Mouse (Mus musculus): ENCODE results near the gene Nyap2.
"Not testable (repeated sequence)": the region's sequence is repeated elsewhere in the genome, so short reads cannot be mapped to it uniquely, and the experiment has no call there.

The Nyap2 gene

GRCm38 (mm10) chr1:81172703-81173102 lies 96.0 kb downstream of the Nyap2 start:
- in situ Hi-C loops (cut with MboI; ENCODE audit: low pct_unique_long_range_greater_than_20kb in 1 of 2, low sequenced_read_pairs in 2 of 2, unreplicated experiment in 1 of 2) = no loop called here

GRCm38 (mm10) chr1:81173303-81173702 lies 96.6 kb downstream of the Nyap2 start:
- in situ Hi-C loops (cut with MboI; ENCODE audit: low pct_unique_long_range_greater_than_20kb in 1 of 2, low sequenced_read_pairs in 2 of 2, unreplicated experiment in 1 of 2) = no loop called here

- in situ Hi-C loops (cut with MboI; ENCODE audit: low pct_unique_long_range_greater_than_20kb in 1 of 2, low sequenced_read_pairs in 2 of 2, unreplicated experiment in 1 of 2) = no loop called here
These were observed 103.0 kb downstream of the Nyap2 start for GRCm38 (mm10) chr1:81179725-81180124.

DNA sequence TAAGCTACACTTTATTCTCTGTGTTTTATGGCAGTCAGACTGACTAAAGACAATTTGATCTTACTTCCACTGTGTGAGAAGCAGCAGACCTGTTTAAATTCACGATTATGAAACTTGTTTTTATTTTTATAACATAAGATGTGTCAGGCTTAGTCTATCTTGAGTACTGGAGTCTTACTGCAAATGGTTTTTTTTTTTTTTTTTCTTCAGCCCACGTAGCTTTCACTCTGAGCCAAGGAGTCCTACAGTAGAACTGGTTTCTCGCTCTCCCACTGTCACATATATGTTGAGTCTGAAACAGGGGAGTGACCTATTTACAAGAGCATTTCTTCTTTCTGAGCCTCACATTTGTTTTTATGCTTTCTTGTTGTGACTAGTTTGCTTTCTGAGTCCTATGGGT lies 103.9 kb downstream of the Nyap2 start:
- in situ Hi-C loops (cut with MboI; ENCODE audit: low pct_unique_long_range_greater_than_20kb in 1 of 2, low sequenced_read_pairs in 2 of 2, unreplicated experiment in 1 of 2) = no loop called here

DNA sequence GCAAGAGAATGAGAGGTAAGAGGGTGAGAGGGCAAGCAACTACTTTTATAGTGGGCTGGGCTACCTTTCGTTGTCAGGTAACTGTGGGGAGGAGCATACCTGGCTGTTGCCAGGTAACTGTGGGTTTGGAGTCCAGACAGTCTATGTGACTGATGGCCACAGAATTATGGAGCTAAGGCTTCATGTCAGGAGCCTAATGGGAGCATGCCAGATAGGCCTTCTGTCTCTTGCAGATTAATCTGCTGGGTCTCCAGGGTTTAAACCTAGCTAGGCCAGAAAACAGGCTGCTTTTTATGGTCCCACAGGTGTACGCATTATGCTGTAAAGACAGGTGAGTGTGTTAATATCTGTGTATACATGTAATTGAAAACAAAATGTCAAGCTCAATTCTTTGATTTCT lies 132.8 kb downstream of the Nyap2 start:
- in situ Hi-C loops (cut with MboI; ENCODE audit: low pct_unique_long_range_greater_than_20kb in 1 of 2, low sequenced_read_pairs in 2 of 2, unreplicated experiment in 1 of 2) = no loop called here

DNA sequence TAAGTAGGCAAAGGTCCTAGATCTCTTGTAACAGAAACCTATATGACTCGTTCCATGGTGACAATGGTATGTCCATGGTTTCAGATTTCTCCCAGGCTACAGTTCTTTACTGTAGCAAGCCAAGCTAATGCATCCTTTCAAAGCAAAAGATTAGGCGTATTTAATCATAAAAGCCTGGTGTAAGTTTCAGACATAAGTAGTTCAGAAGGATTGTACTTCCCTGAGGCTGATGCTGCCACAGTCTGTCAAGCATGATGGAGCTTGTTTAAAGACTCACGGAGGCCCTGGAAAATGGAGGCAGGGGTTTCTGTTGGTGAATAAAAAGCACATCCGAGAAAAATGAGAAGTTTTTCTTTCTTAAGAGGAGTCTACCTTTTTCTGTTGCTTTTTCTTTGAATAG lies 134.7 kb downstream of the Nyap2 start:
- in situ Hi-C loops (cut with MboI; ENCODE audit: low pct_unique_long_range_greater_than_20kb in 1 of 2, low sequenced_read_pairs in 2 of 2, unreplicated experiment in 1 of 2) = no loop called here

GRCm38 (mm10) chr1:81219790-81220189 lies 143.0 kb downstream of the Nyap2 start:
- in situ Hi-C loops (cut with MboI; ENCODE audit: low pct_unique_long_range_greater_than_20kb in 1 of 2, low sequenced_read_pairs in 2 of 2, unreplicated experiment in 1 of 2) = no loop called here

DNA sequence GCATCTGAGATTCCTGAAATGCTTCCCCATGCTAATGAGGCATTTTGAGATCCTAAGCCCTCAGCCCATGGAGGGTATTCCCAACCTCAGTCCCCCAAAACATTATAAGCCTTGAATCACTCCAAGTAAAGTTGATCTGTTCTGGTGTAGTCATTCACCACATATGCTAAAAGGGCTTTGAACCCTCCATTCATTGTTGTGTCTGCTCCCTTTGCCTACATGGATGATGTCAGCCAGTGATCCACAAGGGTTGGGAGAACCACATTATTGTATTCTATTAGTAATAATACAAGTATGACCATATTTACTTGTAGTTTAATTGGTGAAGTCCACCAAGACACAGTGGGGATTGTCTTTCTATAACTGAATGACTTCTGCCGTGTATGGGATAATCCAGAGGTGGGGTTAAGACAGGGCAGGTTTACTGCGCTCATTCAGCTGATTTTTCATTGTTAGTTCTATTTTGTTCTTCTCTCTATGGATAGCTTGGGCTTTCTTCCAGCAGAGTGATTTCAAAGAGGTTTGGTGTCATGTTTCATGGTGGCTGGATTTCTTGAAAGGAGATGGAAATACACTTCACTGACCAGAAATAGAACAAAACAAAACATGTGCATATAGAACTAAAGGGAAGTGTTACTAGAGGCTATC lies 155.1 kb downstream of the Nyap2 start:
- in situ Hi-C loops (cut with MboI; ENCODE audit: low pct_unique_long_range_greater_than_20kb in 1 of 2, low sequenced_read_pairs in 2 of 2, unreplicated experiment in 1 of 2) = no loop called here

DNA sequence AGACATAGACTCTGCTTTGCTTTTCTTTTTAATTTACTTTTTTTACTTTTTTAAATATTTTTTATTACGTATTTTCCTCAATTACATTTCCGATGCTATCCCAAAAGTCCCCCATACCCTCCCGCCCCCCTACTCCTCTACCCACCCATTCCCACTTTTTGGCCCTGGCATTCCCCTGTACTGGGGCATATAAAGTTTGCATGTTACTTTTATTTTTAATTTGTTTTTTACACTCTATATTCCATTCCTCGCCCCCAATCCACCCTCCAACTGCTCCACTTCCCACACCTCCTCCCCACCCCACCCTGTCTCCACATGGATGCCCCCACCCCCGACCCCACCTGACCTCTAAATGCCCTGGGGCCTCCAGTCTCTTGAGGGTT lies 155.6 kb downstream of the Nyap2 start:
- in situ Hi-C loops (cut with MboI; ENCODE audit: low pct_unique_long_range_greater_than_20kb in 1 of 2, low sequenced_read_pairs in 2 of 2, unreplicated experiment in 1 of 2) = not testable (repeated sequence)

DNA sequence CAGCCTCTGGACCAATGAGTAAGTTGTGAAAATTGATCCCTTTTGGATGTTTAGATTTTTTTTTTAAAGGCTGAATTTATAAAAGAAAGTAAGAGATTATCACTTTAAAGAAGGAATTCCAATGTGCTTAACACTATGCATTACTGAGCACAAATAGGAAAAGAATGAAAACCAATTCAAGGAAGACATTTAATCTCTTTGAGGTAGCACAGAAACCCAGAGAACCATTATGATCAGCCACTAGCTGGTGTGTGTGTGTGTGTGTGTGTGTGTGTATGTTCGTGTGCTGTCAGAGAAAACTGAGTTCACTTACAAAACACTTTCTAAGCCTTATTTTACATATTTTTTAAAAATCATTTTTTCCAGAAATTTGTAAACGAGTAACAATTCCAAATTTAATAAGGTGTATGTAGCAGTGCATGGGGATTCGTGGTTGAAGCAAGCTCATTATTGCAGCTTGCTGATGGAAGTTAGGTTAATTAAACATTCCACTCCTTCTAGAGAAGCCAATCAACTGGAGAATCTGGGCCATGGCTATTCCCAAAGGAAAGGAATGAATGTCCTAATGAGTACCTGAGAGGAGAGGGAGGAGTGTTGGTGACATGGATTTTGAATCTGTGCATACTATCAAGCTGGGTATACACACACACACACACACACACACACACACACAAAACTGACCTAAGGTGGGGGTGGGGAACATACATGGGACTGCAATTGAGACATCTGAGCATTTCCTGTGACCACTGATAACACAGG lies 171.9 kb downstream of the Nyap2 start:
- in situ Hi-C loops (cut with MboI; ENCODE audit: low pct_unique_long_range_greater_than_20kb in 1 of 2, low sequenced_read_pairs in 2 of 2, unreplicated experiment in 1 of 2) = no loop called here

GRCm38 (mm10) chr1:81250068-81250467 lies 173.3 kb downstream of the Nyap2 start:
- in situ Hi-C loops (cut with MboI; ENCODE audit: low pct_unique_long_range_greater_than_20kb in 1 of 2, low sequenced_read_pairs in 2 of 2, unreplicated experiment in 1 of 2) = no loop called here

DNA sequence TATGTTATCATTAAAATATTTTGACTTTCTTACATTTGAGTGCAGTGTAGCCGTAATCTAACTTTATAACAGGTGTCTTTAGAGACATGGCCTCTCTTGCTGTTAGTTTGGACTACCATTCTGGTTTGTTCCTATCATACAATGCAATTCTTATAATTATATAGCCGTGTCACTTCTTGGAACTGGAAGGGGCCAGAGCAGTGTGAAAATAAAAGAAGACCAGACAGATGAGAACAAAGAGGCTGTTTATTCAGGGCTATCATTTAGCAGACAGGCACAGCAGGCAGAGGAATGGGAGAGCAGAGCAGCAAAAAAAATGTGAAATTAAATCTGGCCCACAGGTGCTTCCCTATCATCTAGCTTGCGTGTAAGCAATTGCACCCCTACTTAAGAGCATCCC lies 189.7 kb downstream of the Nyap2 start:
- in situ Hi-C loops (cut with MboI; ENCODE audit: low pct_unique_long_range_greater_than_20kb in 1 of 2, low sequenced_read_pairs in 2 of 2, unreplicated experiment in 1 of 2) = no loop called here

- in situ Hi-C loops (cut with MboI; ENCODE audit: low pct_unique_long_range_greater_than_20kb in 1 of 2, low sequenced_read_pairs in 2 of 2, unreplicated experiment in 1 of 2) = loop anchor here (25.0 kb wide), 1 partner anchor 444 kb away; no protein-coding TSS in a partner anchor
These were observed 204.2 kb downstream of the Nyap2 start for GRCm38 (mm10) chr1:81280978-81281377.

DNA sequence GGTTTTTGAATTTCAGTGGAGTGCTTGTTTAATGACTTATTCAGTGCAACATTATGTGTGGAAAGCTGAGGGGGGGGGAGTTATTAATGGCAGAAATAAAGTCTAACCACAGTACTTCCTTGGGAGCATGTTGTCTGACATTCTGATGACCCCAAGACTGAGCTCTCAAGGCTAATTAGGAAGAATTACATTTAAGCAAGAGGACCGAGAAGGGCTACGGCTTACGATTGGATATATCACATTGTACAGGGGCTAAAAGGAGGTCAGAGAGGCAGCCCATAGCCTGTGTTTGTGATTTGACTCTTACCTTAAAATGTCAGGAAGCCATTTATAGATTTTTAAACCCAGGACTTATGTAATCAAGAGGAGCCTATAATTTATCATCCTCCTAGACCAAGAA lies 208.9 kb downstream of the Nyap2 start:
- in situ Hi-C loops (cut with MboI; ENCODE audit: low pct_unique_long_range_greater_than_20kb in 1 of 2, low sequenced_read_pairs in 2 of 2, unreplicated experiment in 1 of 2) = loop anchor here (25.0 kb wide), 1 partner anchor 448 kb away; no protein-coding TSS in a partner anchor

GRCm38 (mm10) chr1:81287088-81287487 lies 210.3 kb downstream of the Nyap2 start:
- in situ Hi-C loops (cut with MboI; ENCODE audit: low pct_unique_long_range_greater_than_20kb in 1 of 2, low sequenced_read_pairs in 2 of 2, unreplicated experiment in 1 of 2) = loop anchor here (25.0 kb wide), 1 partner anchor 450 kb away; no protein-coding TSS in a partner anchor

- in situ Hi-C loops (cut with MboI; ENCODE audit: low pct_unique_long_range_greater_than_20kb in 1 of 2, low sequenced_read_pairs in 2 of 2, unreplicated experiment in 1 of 2) = no loop called here
These were observed 224.0 kb downstream of the Nyap2 start for GRCm38 (mm10) chr1:81300735-81301134.

DNA sequence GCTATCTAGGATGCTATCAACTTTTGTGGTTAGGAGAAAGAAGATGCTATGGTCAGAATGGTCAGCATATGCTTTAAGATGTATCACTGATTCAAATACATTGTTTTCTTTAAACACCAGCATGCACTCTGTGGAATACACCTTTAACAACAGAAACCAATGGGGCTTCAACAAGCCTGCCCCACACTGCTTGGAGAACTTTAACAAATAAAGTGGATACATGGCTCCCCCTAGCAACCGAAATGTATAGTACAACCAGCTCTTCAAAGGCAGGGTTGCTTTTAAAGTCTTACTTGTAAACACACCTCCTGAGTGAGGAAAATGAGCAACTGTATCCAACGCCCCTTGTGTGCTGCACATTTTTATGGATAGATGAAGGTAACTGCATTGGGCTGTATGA lies 224.9 kb downstream of the Nyap2 start:
- in situ Hi-C loops (cut with MboI; ENCODE audit: low pct_unique_long_range_greater_than_20kb in 1 of 2, low sequenced_read_pairs in 2 of 2, unreplicated experiment in 1 of 2) = no loop called here

DNA sequence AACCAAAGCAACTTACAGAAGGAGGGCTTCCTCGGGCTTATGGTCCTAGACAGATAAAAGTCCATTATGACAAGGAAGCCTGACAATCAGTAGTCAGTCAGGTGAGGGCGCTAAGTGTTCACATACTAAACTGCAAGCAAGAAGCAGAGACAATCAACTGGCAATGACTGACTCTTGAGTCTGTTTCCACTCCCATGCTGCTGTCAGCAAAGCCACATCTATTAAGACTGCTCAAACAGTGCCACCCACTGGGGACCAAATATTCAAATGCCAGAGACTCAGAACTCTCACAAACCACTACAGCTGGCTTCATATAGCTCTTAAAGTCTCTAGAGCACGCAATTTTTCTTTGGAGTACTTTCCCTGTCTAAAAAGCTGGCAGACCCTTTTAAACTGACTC lies 226.6 kb downstream of the Nyap2 start:
- in situ Hi-C loops (cut with MboI; ENCODE audit: low pct_unique_long_range_greater_than_20kb in 1 of 2, low sequenced_read_pairs in 2 of 2, unreplicated experiment in 1 of 2) = no loop called here

DNA sequence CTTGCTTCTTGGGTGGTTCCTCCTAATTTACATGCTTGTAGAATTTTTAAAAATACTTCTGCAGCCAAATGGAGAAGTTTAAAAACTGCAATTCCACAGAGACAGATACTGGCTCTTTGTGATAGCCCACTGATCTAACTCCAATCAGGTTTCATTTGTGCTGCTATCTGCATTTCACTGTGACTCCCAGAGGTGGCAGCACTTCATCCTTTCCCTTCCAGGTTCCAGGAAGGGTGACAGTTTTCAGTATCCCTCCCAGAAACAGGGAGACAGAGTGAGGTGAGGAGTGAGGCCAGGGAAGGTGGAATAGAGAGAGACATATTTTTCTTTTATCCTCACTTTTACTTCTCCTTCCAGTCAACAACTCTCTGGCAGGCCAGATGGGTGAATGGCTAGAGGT lies 230.7 kb downstream of the Nyap2 start:
- in situ Hi-C loops (cut with MboI; ENCODE audit: low pct_unique_long_range_greater_than_20kb in 1 of 2, low sequenced_read_pairs in 2 of 2, unreplicated experiment in 1 of 2) = no loop called here

DNA sequence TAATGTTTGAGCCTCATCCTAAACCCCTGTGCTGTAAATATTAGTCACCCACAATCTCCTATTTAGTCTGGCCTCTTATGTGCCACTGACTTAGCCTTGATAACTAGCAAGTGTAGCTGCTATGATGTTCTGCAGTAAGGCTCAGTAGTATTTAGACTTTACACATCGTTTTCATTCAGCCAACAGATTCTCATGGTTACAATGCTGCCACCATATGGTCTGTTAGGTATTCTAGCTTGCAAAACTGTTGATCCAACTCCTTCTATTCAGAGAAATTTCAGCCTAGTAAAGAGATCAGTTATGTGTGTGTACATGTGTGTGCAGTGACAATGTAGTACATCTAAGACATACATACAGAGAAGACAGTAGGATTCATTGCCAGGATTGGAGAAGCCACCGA lies 231.2 kb downstream of the Nyap2 start:
- in situ Hi-C loops (cut with MboI; ENCODE audit: low pct_unique_long_range_greater_than_20kb in 1 of 2, low sequenced_read_pairs in 2 of 2, unreplicated experiment in 1 of 2) = no loop called here

Measured in mouse embryonic stem cell (cell line).